Comparison of ENCODE assay signal across 8 mouse cellular contexts in the genomic region with DNA sequence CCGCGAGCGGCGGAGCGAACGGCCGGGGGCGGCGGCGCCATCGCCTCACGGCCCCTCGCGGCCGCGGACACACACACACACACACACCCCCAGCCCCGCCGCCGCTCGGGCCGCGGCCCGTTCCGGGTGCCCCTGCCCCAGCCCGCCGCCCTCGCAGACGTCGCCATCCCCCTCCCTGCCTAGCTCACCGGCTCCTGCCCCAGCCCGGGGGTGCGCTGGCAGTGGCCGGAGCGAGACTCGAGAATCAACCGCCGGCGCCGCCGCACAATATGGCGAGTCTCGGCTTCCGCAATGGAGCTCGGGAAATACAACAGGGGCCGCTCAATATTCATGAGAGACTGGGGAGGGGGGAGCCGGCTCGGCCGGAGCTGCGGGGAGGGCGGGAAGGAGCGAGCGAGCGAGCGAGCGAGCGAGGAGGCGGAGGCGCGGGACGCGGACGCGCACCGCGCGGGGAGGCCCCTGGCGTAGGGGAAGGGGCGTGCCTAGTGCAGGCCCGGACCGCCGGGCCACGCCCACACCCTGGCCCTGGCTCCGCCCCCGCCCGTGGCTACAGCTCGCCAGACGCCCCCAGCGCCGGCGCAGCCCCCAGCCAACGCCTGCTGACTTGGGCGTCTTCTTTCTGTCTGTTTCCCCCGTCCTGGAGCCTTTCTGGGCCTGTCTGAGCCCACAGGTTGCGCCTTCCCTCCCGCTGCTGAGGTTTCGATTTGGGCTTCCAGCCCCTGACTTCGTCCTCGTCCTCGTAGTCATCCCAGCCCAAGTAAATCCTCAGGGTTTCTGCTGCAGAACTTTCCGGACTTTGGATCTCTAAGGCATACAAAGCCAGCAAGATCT. TPM values are rescaled to one million over a fixed set of nuclear protein-coding genes. Genes with fewer than 3 reads are reported as not detected.
DNase-seq lines count a peak whose midpoint lies in the region; ATAC-seq and TF ChIP-seq lines count a peak whose summit lies in the region.

A gene (minus strand): TSS at position 425 of the 831 bp plus-strand sequence.

- H3K9me3 ChIP-seq in forebrain, embryonic 10.5 days = no peaks in the 10 kb centered on the region
- H3K9me3 ChIP-seq in heart, embryonic 15.5 days (replicated peaks) = no peaks in the 10 kb centered on the region
- no peaks in the 10 kb centered on the region for H3K9me3 ChIP-seq in liver, embryonic 14.5 days (ENCODE audit: control insufficient read depth, low read length)
- no peaks in the 10 kb centered on the region for H3K9me3 ChIP-seq in neural tube, embryonic 11.5 days (ENCODE audit: control insufficient read depth, low read length)
- no peaks in the 10 kb centered on the region for H3K9me3 ChIP-seq in stomach, postnatal 0 days (ENCODE audit: control insufficient read depth, low read length)

- H3K4me3 ChIP-seq in forebrain, embryonic 10.5 days = peak within 1 kb of the TSS; percentile 96
- peak within 1 kb of the TSS; percentile 96 for H3K4me3 ChIP-seq in heart, embryonic 15.5 days
- peak within 1 kb of the TSS; percentile 93 to 95 for H3K4me3 ChIP-seq in liver, embryonic 14.5 days (ENCODE audit: insufficient read depth in 1 of 2, low read depth in 2 of 2, low read length in 2 of 2)
- H3K4me3 ChIP-seq in neural tube, embryonic 11.5 days (ENCODE audit: low read depth, low read length) = peak within 1 kb of the TSS; percentile 81
- peak within 1 kb of the TSS; percentile 98 for H3K4me3 ChIP-seq in stomach, postnatal 0 days (ENCODE audit: low read depth, low read length)

- peaks cover 21% of the 10 kb centered on the region for H3K4me1 ChIP-seq in forebrain, embryonic 10.5 days
- peaks cover 28% of the 10 kb centered on the region for H3K4me1 ChIP-seq in heart, embryonic 15.5 days (replicated peaks)
- peaks cover 8% of the 10 kb centered on the region in 2 experiments for H3K4me1 ChIP-seq in liver, embryonic 14.5 days (replicated peaks; ENCODE audit: control insufficient read depth in 2 of 2, insufficient read depth in 2 of 2, low read length in 1 of 2)
- peaks cover 2% of the 10 kb centered on the region; the same call in 1 of the 2 replicates for H3K4me1 ChIP-seq in neural tube, embryonic 11.5 days (ENCODE audit: control insufficient read depth, insufficient read depth, low read length)
- H3K4me1 ChIP-seq in stomach, postnatal 0 days (replicated peaks; ENCODE audit: control insufficient read depth, insufficient read depth) = no peaks in the 10 kb centered on the region

- TF ChIP-seq EP300 in liver, embryonic 14.5 days (IDR thresholded peaks at IDR 0.05; ENCODE audit: low read depth) = no peak
- TF ChIP-seq EP300 in stomach, postnatal 0 days (optimal IDR thresholded peaks at IDR 0.05) = no peak

- peaks cover 6% of the 10 kb centered on the region; the same call in 1 of the 2 replicates for H3K27me3 ChIP-seq in forebrain, embryonic 10.5 days (ENCODE audit: poor library complexity, severe bottlenecking)
- H3K27me3 ChIP-seq in heart, embryonic 15.5 days = no peaks in the 10 kb centered on the region
- no peaks in the 10 kb centered on the region for H3K27me3 ChIP-seq in liver, embryonic 14.5 days (ENCODE audit: control insufficient read depth, insufficient read depth, low read length)
- no peaks in the 10 kb centered on the region for H3K27me3 ChIP-seq in neural tube, embryonic 11.5 days (ENCODE audit: control insufficient read depth, insufficient read depth, low read length)
- H3K27me3 ChIP-seq in stomach, postnatal 0 days (ENCODE audit: control insufficient read depth, insufficient read depth, low read length) = no peaks in the 10 kb centered on the region

- ATAC-seq in CD4-positive, CD25-positive, alpha-beta regulatory T cell, adult 4 months = peak; percentile 88
- peak; percentile 98 for ATAC-seq in heart, embryonic 15.5 days (replicated peaks; ENCODE audit: insufficient number of reproducible peaks, insufficient read depth, low FRiP score, low read depth)
- ATAC-seq in liver, embryonic 14.5 days (ENCODE audit: insufficient read depth) = peak; percentile 96
- ATAC-seq in neural tube, embryonic 11.5 days (ENCODE audit: insufficient read depth, low FRiP score, low TSS enrichment) = peak; percentile 94
- peak; percentile 99 for ATAC-seq in stomach, postnatal 0 days (ENCODE audit: low FRiP score, low TSS enrichment)

- H3K27ac ChIP-seq in forebrain, embryonic 10.5 days = peak within 1 kb of the TSS; percentile 99
- peak within 1 kb of the TSS; percentile 99 for H3K27ac ChIP-seq in heart, embryonic 15.5 days
- peak within 1 kb of the TSS; percentile 67 for H3K27ac ChIP-seq in liver, embryonic 14.5 days
- H3K27ac ChIP-seq in neural tube, embryonic 11.5 days (ENCODE audit: low read depth, low read length) = peak within 1 kb of the TSS; percentile 95
- peak within 1 kb of the TSS; percentile 99 for H3K27ac ChIP-seq in stomach, postnatal 0 days (replicated peaks)

- peak within 1 kb of the TSS; percentile 61 for H3K4me2 ChIP-seq in heart, embryonic 15.5 days
- peak within 1 kb of the TSS; percentile 94 for H3K4me2 ChIP-seq in liver, embryonic 14.5 days (ENCODE audit: low read depth)
- peak within 1 kb of the TSS; percentile 48 for H3K4me2 ChIP-seq in neural tube, embryonic 11.5 days (ENCODE audit: low read depth)
- peak within 1 kb of the TSS; percentile 65 for H3K4me2 ChIP-seq in stomach, postnatal 0 days (replicated peaks; ENCODE audit: low read depth)

- peak within 1 kb of the TSS; percentile 99 for H3K9ac ChIP-seq in heart, embryonic 15.5 days
- peak within 1 kb of the TSS; percentile 95 for H3K9ac ChIP-seq in liver, embryonic 14.5 days (replicated peaks)
- H3K9ac ChIP-seq in neural tube, embryonic 11.5 days (ENCODE audit: low read length) = peak within 1 kb of the TSS; percentile 92
- peak within 1 kb of the TSS; percentile 98 for H3K9ac ChIP-seq in stomach, postnatal 0 days (ENCODE audit: low read length)

- TF ChIP-seq CTCF in liver, embryonic 14.5 days (IDR thresholded peaks at IDR 0.05; ENCODE audit: low read depth) = no peak
- peak; percentile 21; the same call in 1 of the 2 replicates for TF ChIP-seq CTCF in stomach, postnatal 0 days (IDR thresholded peaks at IDR 0.05; ENCODE audit: low read depth)

- under 1% methylated on average over 70 of the region's 90 CpGs for whole genome bisulfite sequencing in forebrain, embryonic 10.5 days
- under 1% methylated on average over 88 of the region's 90 CpGs for WGBS in heart, embryonic 15.5 days
- WGBS in liver, embryonic 14.5 days (ENCODE audit: insufficient replicate concordance) = under 1% methylated on average over 78 of the region's 90 CpGs
- WGBS in neural tube, embryonic 11.5 days = under 1% methylated on average over 71 of the region's 90 CpGs
- under 1% methylated on average over 76 of the region's 90 CpGs for WGBS in stomach, postnatal 0 days

- H3K36me3 ChIP-seq in forebrain, embryonic 10.5 days (replicated peaks) = 0 out of 2 replicates have a peak, but pooled peaks cover 5% of the 10 kb centered on the region
- H3K36me3 ChIP-seq in heart, embryonic 15.5 days = no peaks in the 10 kb centered on the region
- no peaks in the 10 kb centered on the region for H3K36me3 ChIP-seq in liver, embryonic 14.5 days (replicated peaks; ENCODE audit: control insufficient read depth, insufficient read depth, low read depth)
- H3K36me3 ChIP-seq in neural tube, embryonic 11.5 days (ENCODE audit: control insufficient read depth, insufficient read depth, low read length) = no peaks in the 10 kb centered on the region
- no peaks in the 10 kb centered on the region for H3K36me3 ChIP-seq in stomach, postnatal 0 days (ENCODE audit: control insufficient read depth, insufficient read depth, low read length)

- DNase-seq in c-Kit-negative CD71-positive TER-119-positive erythroid progenitor cells, embryonic 14.5 days (ENCODE audit: low read depth, low spot score) = peak; percentile 79
- peak; percentile 90 for DNase-seq in forebrain, embryonic 10.5 days (ENCODE audit: extremely low spot score, low spot score)
- peak; percentile 92 to 97 for DNase-seq in kidney, postnatal 25 days
- peak; percentile 75 to 78 (median 75) for DNase-seq in liver, embryonic 14.5 days (ENCODE audit: low read depth in 3 of 3, low spot score in 3 of 3)
- peak; percentile 97 for DNase-seq in neural tube, embryonic 11.5 days (ENCODE audit: low spot score)
- DNase-seq in stomach, postnatal 0 days (ENCODE audit: low spot score) = peak; percentile 95

RNA-seq across cellular contexts. Expression of the gene that starts here (rescaled TPM):
- polyA plus RNA-seq in CD4-positive, CD25-positive, alpha-beta regulatory T cell, adult 4 months (2017; shearing (Covaris generic)) = 100 to 1,000 TPM in 1 of 2 experiments, 10 to 100 TPM in 1; 93.0 to 107 TPM
- polyA plus RNA-seq in forebrain, embryonic 10.5 days (2016; fragmentation: Nextera tagmentation; extraction: Ambion mirVana) = 115 and 118 TPM in 2 replicates
- polyA plus RNA-seq in heart, embryonic 15.5 days (2015; fragmentation: Nextera tagmentation; extraction: Ambion mirVana) = 55.6 and 57.9 TPM in 2 replicates
- 9.8 and 16.0 TPM in 2 replicates for polyA plus RNA-seq in liver, embryonic 14.5 days (2012; rRNA removed)
- polyA plus RNA-seq in liver, embryonic 14.5 days (2014; fragmentation: Nextera tagmentation; extraction: Ambion mirVana) = 18.6 and 20.5 TPM in 2 replicates
- polyA plus RNA-seq in neural tube, embryonic 11.5 days (2014; fragmentation: Nextera tagmentation; extraction: Ambion mirVana) = 151 and 155 TPM in 2 replicates
- 29.8 and 32.6 TPM in 2 replicates for polyA plus RNA-seq in stomach, postnatal 0 days (2015; fragmentation: Nextera tagmentation; extraction: Ambion mirVana)

Comparison
In these comparisons a context has a peak if more than half of its experiments do, and no peak if none do; other contexts are left out.
1. Peak in every context shown above with its lines: DNase-seq, ATAC-seq, H3K4me3 ChIP-seq and H3K27ac ChIP-seq.